Mouse (Mus musculus) hematopoietic stem cell, adult 5-6 weeks (primary cell): Measurements from ENCODE around the gene Itpr1. TPM values are rescaled to one million over a fixed set of nuclear protein-coding genes. Genes with fewer than 3 reads are reported as not detected.

ENCODE experiments used
- ATAC-seq, 2 experiments: fragments of 125-278 bp in 1 of 2; replicated peaks in 1 of 2; 2 replicates each; pipeline ENCODE4 v1.8.0; 2016 to 2017; ENCODE audit warnings: inconsistent platforms in 2 of 2, mild to moderate bottlenecking in 2 of 2, moderate number of reproducible peaks in 2 of 2, low read depth in 1 of 2, moderate TSS enrichment in 1 of 2; ENCODE audit not compliant: low FRiP score in 2 of 2, poor library complexity in 2 of 2, severe bottlenecking in 2 of 2, insufficient read depth in 1 of 2, low TSS enrichment in 1 of 2
- total RNA-seq: library from RNA; stranded (forward); fragments of 172-1452, 232-1000 nt; gene quantifications from 2 replicates; pipeline ENCODE4 v1.2.3, GENCODE M21; 2017

Gene Itpr1
- total RNA-seq, 1 experiment from 2014 or later: 82.5 TPM

DNA sequence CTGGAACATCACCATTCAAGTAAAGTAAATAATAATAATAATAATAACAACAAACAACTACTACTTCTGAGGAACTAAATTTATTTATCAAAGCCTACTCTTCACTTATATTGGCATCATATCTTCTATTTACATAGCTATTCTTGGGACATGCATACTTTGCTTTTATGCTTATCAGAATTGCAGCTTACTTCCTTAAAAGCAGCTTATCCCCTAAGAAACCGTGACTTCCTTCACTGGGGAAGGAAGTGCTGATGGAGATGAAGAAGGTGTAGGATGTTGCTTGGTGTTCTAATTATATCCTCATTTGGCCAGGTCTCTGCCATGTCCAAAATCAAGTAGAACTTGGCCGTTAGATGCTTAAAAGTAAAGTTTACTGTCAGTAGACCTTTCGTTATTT, 215.5 kb downstream of the Itpr1 start:
- no peak for ATAC-seq

DNA sequence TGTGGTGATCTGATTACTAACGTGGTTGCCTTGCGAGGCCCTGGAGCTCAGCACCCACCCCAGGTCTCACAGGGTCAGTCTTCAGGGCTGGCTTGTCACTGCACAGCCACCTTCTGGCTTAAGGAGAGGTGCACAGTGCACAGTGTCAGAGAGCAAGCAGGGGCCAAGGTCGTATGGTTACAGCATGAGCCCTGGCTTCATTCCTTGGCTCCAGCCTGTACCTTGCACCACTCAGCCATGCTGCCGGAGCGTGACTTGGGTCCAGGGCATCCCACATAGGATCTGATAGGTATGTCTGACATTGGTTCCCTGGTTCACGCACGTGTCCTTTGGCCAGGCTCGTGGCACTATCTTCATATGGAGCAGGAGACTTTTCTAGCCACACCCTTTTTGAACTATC, 217.1 kb downstream of the Itpr1 start:
- no peak for ATAC-seq

DNA sequence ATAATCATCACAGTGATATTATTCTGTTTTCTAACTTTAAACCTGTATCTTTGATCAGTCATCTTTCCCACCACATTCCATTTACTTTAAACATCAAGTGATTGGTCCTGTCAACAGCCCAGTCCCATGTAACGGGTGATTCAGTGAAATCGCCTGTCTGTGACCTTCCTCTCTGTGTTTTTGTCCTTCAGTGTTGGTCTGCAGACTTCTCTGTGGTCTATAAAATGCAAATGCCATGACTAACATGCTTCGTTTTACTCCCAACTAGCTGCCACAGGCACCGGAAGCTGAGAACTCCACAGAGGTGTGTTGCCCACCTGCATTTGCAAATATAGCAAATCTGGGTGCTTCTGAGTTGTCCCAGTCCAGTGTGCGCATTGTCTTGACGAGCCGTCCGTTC, 218.3 kb downstream of the Itpr1 start:
- no peak for ATAC-seq

DNA sequence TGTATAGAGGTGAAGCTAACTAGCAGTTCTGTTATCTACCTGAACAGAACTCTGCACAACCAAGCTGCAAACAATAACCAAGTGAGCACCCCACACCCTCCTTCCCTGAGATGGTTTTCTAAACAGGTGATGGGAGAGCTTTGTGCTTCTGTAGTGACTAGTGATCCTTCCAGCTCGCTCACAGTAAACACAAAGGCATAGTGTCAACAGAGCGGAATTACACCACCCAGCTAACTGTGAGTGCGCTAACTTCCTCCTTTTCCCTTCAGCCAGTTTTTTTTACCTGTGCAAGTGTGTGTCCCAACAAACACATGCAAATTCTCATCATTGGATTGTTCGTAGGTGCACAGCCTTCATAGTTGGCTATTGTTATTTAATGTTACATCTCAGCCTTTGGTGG, 219.9 kb downstream of the Itpr1 start:
- ATAC-seq: peak in 1 of 2 experiments; percentile 57; a peak in 1 of 4 replicates

DNA sequence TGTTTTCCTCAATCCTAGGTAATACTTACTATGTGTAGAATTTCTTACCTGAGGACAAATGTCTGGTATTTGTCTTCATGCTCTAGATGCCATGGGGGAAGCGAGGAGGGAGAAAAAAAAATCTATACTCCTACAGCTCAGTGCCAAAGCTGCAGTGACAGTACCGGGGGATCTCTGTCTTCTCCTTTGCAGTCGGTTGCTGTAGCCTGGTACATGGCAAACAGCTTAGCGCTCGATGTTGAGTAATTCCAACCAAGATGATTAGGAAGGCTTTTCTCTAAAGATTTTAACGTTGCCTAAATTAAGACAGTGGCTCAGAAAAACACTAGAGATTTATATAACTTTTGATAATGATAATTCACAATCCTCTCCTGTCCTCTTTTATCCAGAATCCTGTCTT, 221.9 kb downstream of the Itpr1 start:
- no peak for ATAC-seq

DNA sequence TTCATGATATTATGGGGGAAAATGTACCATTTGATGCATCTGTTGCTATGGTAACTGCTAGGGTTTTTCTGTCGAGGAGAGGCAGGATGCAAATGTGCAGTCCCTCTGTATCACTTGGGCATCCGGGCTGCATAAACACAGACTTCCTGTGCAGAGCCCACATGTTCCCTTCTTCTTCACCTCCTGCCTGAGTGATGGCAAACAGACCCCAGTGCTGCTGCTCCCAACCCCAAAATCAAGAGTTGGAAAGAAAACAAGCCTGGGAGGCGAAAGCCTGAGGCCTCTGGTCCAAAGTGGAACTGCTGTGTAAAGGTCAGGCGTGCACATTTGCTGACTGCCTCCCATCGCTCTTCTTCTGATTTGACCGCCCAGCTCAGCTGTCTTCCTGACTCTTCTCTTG, 222.6 kb downstream of the Itpr1 start:
- peak; percentile 52 to 74; a peak in 3 of 4 replicates for ATAC-seq

DNA sequence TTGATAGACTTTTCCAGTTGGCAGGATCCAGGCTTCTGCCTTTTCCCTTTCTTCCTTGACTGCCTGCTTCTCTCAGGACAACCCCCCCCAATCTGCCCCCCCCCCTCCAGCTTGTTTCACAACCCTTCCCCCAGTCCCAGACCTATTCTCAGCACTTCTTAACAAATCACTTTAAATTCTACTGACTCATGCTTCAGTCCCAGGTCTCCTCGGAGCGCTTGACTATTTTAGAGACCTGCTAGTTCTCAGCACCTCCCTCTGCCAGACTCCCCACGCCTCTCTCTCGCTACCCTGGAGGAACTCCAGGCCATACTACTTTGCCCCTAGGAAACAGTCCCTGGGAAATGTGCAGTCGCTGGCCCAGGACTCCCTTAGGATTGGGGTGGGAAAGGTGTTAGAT, 223.7 kb downstream of the Itpr1 start:
- no peak for ATAC-seq

DNA sequence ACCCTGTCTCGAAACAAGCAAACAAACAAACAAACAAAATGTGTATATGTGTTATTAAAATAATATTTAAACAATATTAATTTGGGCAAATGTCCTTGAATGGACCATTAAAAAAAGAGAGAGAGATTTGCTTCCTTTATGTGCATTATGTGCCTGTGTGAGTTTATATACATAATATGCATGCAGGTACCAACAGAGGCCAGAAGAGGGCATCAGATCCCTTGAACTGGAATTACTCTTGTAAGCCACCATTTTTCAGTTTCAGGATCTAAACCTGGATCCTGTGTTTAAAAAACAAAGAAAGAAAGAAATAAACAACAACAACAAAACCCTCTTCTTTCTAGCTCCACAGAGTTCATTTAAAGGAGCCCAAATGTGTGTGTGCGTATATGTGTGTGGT, 228.4 kb downstream of the Itpr1 start:
- no peak for ATAC-seq

DNA sequence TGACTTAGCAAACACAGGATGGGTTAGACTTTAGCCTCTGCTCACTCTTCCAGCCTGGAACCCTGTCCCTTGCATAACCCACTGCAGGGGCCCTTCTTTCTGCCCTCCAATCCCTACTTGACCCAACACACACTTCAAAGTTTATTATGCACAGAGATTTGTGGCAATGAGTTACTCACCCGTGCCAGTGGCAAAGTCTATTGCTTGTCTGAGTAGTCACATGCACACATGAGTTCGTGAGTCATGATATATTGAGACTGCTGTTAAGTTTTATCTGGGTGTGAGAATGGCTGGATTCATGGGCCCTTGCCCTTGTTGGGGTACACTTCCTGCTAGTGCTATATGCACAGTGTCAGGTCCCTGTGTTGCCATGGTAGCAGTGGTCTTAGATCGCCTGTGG, 229.4 kb downstream of the Itpr1 start:
- no peak for ATAC-seq

DNA sequence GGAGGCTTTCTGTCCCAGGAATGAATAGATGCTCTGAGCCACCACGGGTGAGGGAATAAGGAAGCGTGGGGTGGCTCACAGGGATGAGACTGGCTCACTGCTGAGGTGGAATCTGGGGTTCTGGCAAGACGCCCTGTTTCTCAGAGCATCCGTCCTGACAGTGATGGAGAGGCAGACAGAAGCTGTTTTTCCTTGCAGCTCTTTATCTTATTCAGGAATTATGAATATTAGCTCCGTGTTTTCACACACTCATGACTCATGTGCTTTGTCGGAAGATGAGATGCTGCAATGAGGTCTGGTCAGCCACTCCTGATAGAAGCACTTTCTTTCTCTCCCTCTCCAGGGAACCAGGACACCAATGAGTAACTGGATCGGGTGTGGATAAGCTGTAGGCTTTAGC, 231.5 kb downstream of the Itpr1 start:
- no peak for ATAC-seq

DNA sequence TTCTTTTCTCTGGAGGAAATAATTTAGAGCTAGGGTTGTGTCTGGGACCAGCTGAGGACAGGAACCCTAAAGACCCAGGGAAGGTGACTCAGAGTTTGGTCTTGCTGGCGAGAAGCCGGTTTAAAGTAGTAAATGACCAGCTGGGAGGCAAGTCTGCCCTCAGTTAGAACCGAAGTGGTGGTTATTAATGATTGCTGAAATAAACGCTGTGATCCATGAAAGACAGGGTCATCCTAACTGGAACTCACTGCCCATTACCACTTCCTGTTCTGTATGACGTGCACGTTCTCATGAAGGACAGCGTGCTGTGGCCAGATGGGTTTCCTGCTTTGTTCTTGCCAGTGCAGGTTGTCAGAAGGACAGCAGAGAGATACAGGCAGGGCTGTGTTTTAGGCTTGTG, 232.1 kb downstream of the Itpr1 start:
- ATAC-seq: peak in 1 of 2 experiments; percentile 20; a peak in 1 of 4 replicates

DNA sequence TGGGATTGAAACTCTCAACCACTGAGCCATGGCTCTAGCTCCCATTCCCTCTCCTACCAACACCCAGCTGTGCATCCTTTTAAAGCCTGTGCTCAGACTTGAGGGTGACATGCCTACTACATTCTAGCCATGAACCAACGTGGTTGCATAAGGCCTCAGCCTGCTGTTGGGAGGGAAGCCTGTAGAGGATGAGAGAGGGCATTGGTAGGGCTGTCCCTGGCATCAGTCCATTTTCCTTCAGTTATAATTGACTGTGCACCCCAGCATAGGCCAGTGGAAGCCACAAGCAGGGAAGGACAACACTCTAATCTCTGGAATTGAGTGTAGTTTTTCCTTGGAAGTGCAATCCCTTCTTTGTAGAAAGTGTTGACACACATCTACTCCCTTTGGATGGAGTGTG, 233.9 kb downstream of the Itpr1 start:
- no peak for ATAC-seq

DNA sequence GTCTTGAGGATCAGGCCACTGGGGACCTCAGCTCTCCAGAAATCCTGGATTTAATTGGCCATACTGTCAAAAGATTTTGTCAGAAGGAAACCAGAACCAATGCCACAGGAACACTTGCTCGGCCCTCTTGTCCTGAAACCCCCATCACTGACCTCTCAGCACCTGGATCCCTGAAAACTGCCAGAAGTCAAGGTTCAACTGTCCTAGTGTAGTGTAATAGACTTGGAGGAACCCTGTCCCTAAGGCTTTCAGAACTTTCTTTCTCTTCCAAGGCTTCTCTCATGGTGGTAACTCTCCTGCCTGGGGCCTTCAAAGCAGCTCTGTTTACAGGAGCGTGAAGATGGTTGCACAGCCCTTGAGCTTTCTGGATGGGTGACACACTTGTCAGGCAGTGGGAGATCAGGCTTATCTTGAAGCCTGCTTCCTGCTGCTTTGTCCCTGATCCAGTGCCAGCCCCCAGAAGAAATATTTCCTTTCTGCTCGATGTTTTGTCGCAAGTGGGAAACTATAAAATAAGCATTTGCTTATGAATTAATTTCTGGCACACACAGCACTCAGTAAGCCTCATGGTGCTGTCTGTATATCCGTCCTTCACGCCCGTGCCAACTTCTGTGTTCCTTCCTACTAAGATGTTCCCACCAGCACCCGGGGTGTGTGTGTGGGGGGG, 234.4 kb downstream of the Itpr1 start:
- no peak for ATAC-seq

DNA sequence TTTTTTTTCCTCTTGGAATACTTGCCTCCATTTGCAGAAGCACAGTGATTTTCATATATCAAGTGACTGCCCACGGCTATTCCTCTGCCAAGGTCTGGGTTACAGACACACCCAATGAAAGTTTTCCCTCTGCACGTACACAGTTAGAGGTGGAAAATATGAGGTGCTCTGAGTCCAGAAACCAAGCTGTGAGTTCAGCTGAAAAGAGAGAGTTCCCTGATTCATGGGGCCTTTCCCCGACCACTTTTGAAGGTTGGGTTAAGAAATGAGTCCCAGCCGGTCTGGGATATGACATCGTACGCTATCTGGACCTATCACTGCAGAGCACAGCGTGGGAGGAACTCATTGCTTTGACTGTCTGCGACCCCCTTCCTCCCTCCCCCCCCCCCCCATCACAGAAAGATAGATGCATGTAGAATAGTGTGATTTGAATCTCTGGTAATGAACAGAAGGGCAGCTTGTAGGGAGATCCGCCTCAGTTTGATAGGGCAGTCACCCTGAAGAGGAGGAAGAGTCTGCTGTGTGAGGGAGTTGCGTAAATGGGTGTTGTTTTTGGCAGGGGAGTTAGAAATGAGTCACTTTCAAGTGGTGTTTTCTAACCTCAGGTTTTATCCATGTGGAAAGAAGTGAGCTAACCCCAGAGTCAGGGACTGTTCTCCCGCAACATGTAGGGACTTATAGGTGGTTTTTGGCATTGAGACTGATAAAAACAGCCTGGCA, 235.3 kb downstream of the Itpr1 start:
- no peak; a peak in 1 of 4 replicates for ATAC-seq

DNA sequence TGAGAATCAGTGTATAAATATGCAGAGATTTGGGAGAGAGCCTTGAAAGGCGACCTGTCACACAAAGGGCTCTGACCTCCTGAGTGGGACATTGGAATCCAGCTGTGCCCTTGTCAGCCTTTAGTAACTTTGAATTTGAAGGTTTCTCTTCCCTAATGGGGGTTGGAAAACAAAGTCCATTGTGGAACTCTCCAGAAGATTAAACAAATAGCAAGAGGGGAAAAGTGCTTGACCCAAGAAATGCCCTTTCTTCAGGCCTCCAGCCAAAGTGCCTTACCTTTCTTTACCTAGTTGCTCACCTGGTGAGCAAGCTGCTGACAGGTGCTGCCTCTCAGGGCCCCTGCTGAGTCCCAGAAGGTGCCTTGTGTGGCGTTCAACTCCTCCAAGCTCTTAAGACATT, 236.0 kb downstream of the Itpr1 start:
- no peak for ATAC-seq

DNA sequence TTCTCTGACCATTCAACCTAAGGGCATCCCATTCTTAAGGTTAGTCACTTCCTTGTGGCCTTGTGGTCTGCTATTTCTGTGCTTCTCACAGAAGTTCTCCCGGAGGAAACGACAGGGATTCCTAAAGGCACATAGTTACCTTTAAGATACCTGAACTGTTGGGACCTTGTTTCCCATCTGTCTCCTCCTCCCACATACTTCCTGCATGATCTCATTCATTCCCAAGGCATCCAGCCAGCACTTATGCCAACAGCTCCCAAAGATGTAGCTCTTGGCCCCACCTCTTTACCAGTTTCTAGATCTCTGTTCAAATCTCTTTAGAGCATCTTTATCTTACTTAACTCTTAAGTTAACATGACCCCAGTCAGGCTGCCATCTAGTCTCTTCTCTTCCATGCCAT, 238.6 kb downstream of the Itpr1 start:
- ATAC-seq: no peak

DNA sequence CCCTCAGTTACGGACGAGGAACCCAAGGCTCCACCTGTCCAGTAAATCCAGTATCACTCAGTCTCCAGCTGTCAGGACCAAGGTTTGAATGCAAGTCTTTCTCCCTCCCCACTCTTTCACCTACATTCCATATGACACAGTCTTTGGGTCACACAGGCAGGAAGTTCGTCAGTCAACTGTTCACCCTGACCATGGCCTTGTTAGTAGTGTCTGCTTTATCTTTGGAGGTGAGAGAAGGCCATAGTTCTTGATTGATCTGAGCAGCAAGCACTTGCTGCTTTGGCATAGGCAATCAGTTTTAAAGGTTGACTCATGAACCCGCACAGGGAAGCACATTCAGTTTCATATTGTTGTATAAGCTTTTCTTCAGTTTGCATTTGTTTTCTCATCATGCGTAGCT, 240.7 kb downstream of the Itpr1 start:
- no peak for ATAC-seq

DNA sequence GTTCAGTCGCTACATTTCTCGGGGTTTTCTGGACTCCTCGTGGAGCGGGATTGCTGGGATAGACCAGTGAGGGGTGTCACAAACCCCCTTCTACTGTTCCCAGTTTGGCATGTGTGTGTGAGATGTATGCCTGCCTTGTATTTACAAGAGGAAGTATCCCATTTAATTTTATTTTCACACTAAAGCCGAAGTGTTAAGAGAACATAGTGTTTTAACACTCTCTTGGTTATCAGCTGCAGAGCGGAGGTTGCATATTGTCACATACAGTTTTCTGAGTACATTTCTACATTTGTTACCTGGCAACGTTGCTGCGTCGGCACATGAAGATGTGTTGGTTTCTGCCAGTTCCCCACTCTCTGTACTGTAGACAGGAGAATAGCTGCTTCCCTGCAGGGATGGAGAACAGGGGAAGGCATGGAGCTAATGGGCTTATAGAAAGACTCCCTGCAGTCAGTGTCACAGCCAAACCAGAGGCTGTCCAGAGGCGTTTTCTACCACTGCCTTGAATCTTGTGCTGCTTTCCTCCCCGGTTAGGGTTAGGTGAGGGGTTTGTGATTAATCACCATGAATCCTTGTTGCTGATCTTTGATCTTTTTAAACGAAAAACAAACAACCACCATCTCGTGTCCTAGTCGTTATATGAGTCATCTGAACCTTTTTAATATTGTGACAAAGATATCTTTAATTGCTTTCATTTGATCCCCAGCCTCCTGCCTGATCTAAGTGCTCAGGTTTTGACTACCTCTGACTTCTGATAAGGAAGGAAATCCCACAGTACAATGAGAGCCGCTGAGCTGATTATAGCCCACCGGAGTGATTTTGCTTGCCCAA, 241.4 kb downstream of the Itpr1 start:
- ATAC-seq: no peak
